Mouse (Mus musculus) liver, postnatal 0 days (tissue): ENCODE results near the gene Heatr5b.

ENCODE experiments used
- CTCF ChIP-seq: sonication (generic); IDR thresholded peaks from 2 replicates; pipeline ENCODE4 v1.5.1; 2016; ENCODE audit warnings: antibody characterized with exemption, low read depth
- EP300 ChIP-seq: IDR thresholded peaks from 2 replicates; pipeline ENCODE4 v1.6.1; 2016; ENCODE audit warnings: antibody characterized with exemption, low read depth, mild to moderate bottlenecking

GRCm38 (mm10) chr17:78766084-78766483, 69.1 kb downstream of the Heatr5b start:
- no peak for TF ChIP-seq CTCF
- TF ChIP-seq EP300 = no peak
